Mouse (Mus musculus) mouse trophoblast stem cell (cell line): ENCODE results near the gene Pcsk4.
"Not testable (repeated sequence)": the region's sequence is repeated elsewhere in the genome, so short reads cannot be mapped to it uniquely, and the experiment has no call there.

Experiments used
- in situ Hi-C, 2 experiments: fragments of 300-500 bp; cut with MseI, MboI; formaldehyde crosslinking; loops; 2 replicates in 1 of 2; 3 replicates in 1 of 2; pipeline ENCODE4 v1.15.1; 2025

Gene Pcsk4

DNA sequence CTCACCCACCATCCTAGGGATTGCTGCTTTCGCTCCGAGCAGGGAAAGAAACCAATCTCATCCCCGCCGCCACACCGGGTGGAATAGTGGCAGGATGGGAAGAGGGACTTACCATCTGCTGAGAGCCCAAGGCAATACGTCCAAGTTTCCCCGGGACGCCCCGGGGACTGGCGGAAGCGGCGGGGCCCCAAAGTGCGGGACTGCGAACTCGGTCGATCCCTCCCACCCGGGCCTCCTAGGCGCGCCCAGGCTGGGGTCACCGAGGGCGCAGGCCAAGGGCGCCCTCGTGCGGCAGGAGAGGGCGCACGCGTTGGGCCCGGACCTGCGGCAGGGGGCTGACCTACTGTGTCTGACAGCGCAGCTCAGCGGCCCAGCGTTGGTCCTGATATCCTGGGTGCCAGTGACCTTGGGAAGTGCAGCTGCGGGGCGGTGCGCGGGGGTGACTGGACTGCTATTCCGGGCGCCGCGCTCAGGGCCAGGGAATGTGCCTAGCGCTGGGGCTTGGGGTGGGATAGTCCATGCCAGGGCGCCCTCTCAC, 19.0 kb upstream of the Pcsk4 start, which contains the start of gene Adamtsl5:
Gene Adamtsl5 (minus strand): TSS at position 169 of the 538 bp plus-strand sequence.
- in situ Hi-C loops = no loop called here

- in situ Hi-C loops = no loop called here
Observed at GRCm38 (mm10) chr10:80347514-80347967, 18.2 kb upstream of the Pcsk4 start.

DNA sequence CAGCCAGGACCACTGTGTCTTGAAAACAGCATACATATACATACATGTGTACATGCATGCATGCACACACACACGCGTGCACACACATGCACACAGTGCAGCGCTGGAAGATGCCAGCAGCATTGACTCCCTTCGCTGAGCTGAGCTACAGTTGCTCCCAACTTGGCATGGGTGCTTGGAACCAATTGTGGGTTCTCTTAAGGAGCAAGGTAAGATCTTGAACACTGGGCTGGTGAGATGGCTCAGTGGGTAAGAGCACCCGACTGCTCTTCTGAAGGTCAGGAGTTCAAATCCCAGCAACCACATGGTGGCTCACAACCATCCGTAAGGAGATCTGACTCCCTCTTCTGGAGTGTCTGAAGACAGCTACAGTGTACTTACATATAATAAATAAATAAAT, 16.6 kb upstream of the Pcsk4 start:
- in situ Hi-C loops = not testable (repeated sequence)

- in situ Hi-C loops = no loop called here
Observed at GRCm38 (mm10) chr10:80345122-80345521, 15.8 kb upstream of the Pcsk4 start.

DNA sequence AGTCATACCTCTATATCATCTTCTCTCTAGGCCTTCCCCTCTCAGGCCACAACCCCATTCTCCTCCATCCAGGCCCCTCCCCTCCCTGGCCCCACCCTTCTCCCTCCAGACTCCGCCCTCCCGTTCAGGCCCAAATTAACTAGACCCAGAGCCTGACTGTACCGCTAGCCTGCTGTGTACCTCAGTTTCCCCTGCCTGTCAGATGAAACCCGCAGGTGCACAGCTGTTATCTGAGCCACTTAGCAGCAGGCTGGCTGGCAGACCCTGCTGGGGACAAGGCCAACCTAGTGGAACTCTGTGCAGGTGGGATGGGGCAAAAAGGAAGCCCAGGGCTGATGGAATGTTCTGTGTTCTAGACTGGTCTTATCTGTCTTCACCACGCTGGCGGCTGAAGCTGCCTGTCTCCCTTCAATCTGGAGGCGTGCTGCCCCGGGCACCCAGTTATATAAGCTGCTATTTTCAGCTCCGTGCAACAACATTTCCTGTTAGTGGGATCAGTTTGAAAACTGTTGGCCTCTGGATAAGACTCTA, 14.9 kb upstream of the Pcsk4 start:
- in situ Hi-C loops = no loop called here

GRCm38 (mm10) chr10:80343425-80343895, 14.2 kb upstream of the Pcsk4 start:
- in situ Hi-C loops = no loop called here

- in situ Hi-C loops = no loop called here
Observed at GRCm38 (mm10) chr10:80342749-80343424, 13.6 kb upstream of the Pcsk4 start.

DNA sequence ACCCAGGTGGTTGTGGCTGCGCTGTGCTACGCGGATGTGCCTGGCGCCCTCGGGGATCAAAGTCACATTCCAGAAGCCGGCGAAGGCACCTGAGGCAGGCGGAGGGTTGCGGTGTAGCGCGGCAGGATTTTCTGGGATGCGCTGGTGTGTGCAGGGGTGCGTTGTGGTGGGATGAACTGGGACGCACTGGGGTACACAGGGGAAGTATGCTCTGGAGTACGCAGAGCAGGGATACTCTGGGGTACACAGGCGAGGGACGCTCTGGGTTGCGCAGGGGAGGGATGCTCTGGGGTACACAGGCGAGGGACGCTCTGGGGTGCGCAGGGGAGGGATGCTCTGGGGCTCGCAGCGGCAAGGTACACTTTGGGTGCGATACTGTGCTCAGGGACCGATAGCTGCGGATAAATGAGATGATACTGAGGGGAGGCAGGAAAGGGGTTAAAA, 13.0 kb upstream of the Pcsk4 start:
- in situ Hi-C loops = no loop called here

- in situ Hi-C loops = no loop called here
Observed at GRCm38 (mm10) chr10:80341491-80342304, 12.4 kb upstream of the Pcsk4 start.

DNA sequence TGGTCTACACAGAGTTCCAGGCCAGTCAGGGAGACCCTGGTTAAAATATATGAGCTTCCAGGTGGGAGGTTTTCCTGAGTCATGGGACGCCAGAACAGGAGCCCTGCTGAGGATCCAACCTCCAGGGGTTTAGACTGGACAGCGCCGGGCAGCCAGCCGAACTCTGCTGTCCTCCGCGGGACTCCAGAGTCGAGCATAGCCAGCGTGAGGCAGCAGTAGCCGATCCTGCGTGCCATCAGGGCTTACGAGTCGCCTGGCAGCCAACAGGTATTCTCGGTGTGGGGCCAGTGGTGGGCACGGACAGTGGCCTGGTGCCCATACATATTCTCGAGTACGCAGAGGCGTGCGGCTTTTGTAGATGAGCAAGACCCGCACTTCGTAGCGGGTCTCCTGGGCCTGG, 11.7 kb upstream of the Pcsk4 start:
- in situ Hi-C loops = no loop called here

- in situ Hi-C loops = no loop called here
Observed at GRCm38 (mm10) chr10:80339941-80340750, 10.8 kb upstream of the Pcsk4 start.

GRCm38 (mm10) chr10:80336263-80336662, 7.0 kb upstream of the Pcsk4 start:
- in situ Hi-C loops = no loop called here

DNA sequence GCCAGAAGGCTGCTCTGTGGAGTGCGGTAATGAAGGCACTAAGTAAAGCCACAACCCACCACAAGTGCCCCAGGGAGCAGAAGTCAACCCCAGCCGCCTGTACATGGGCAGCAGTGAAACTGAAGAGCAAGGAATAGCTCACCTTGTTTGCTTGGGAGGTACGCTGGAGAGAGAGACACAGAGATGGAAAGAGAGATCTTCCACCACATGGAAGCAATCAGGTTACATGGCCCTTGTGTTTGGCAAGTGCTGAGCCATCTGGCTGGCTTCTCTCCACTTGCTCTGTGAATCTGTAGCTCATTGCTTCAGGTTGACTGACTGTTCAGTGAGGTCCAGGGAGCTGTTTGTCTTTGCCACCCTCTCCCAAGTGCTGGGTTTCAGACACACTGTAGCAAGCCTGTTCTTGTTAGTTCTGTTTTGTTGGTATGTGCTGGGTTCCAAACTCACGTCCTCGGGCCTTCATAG, 3.3 kb upstream of the Pcsk4 start:
- in situ Hi-C loops = no loop called here

DNA sequence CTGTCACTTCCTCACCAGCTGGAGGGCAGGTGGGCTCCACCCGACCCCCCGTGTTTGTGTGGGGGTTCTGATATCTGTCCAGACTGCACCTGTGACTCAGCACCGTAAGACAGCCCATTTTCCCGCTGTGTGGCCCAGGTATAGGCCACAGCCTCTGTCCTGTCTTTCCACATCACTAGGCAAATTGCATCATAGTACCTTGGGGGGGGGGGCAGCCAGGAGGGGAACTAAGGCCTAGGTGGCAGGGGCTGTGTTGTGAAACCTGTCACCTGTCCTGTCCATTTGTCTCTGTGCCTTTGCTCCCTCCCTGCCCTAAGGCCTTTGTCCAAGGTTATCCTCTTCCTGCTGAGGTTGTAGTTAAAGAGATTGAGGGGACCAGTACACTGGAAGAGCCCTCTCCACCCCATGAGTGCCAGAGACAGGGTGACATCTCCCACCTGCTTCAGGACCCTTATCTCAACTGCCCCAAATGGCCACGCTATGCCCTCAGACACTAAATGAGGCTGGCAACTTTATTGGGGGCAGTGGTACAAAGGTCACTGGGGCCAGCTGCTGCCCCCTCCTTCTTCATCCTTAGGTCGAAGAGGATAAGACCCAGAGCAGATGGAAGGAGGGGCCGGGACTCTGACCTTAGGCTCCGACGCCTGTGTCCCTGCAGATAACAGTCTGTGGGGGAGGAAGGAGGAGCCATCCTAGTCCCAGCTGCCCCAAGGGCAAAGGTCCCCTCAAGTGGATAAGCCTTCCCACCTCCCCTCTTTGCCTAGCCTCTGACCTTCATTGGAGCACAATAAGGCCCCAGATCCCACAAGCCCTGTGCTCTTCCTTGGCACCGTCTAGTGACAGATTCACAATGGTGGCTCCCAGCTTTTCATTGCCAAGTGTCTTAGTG, 2.6 kb upstream of the Pcsk4 start:
- in situ Hi-C loops = no loop called here

- in situ Hi-C loops = no loop called here
Observed at GRCm38 (mm10) chr10:80330888-80331287, 1.6 kb upstream of the Pcsk4 start.

- in situ Hi-C loops = no loop called here
Observed at GRCm38 (mm10) chr10:80330084-80330483, 786 bp upstream of the Pcsk4 start.

DNA sequence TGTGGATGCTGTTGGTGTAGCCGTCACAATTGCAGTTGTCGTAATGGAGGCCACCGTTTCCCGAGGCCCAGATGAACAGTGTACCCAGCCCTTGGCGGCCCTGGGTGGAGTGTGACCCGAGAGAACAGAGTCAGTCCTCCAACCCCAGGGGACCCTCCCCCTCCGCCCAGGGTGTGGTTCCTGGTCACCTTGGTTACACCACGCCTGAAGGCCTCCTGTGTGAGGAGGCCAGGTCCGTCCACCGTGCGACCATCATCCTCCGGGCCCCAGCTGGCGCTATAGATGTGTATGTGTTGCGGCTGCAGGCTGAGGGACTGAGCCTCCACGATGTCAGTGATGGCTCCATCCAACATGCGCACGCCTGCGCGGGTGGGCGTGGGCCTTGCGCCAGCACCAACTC, 4.3 kb downstream of the Pcsk4 start:
- in situ Hi-C loops = no loop called here

DNA sequence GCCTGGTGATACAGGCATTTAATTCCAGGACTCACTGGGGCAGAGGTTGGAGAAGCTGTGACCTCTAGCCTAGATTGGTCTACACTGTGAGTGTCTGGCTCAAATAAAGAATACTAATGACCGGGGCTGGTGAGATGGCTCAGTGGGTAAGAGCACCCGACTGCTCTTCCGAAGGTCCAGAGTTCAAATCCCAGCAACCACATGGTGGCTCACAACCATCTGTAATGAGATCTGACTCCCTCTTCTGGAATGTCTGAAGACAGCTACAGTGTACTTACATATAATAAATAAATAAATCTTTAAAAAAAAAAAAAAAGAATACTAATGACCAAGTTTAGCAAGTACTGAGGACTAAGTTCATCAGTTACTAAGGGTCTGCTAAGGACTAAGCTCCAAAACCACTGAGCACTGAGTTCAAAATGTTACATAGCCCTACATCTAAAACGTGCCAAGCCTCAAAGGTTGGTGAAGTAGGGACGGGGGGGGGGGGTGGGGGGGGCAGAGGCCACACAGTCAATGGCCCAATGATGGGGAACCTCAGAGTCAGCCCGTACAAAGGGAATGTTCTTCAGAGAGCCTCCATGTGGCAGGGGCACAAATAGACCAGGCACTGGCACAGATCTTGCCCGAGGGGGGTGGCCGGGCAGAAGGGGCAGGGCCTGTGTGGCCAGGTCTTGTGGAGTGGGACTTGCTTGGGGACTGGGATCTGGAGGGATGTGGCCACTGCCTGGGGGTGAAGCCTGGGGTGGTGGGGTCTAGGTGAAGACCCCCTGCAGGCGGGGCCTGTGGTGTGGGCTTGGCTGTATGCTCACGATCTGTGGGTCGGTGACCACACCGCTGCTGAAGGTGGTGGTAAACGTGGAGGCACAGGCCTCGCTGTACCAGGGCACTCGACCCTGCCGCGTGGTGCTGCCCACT, 4.9 kb downstream of the Pcsk4 start:
- in situ Hi-C loops = no loop called here
